In genomic region chr13:37993704-37994404, GRCm38 (mm10) we compare ENCODE assay signal across 8 mouse cellular contexts. TPM values are rescaled to one million over a fixed set of nuclear protein-coding genes. Genes with fewer than 3 reads are reported as not detected.
DNase-seq lines count a peak whose midpoint lies in the region; ATAC-seq lines count a peak whose summit lies in the region.

TSS of gene Ssr1 (minus strand) at chr13:37994217.

- peak within 1 kb of the TSS; percentile 90 for H3K4me3 ChIP-seq in forebrain, embryonic 14.5 days (ENCODE audit: low read depth, low read length)
- H3K4me3 ChIP-seq in neural tube, embryonic 15.5 days (replicated peaks), result peak within 1 kb of the TSS; percentile 98

- peak within 1 kb of the TSS; percentile 75 for H3K4me2 ChIP-seq in forebrain, embryonic 14.5 days (ENCODE audit: low read length)
- H3K4me2 ChIP-seq in neural tube, embryonic 15.5 days, result peak within 1 kb of the TSS; percentile 70

- ATAC-seq in forebrain, embryonic 14.5 days, result peak; percentile 99
- peak; percentile 99 for ATAC-seq in neural tube, embryonic 15.5 days (ENCODE audit: low FRiP score)

- peak; percentile 87 for DNase-seq in ES-CJ7 (ENCODE audit: low read depth, low spot score)
- peak; percentile 97 for DNase-seq in cerebellum, adult 11 months
- peak; percentile 98 for DNase-seq in forebrain, embryonic 14.5 days (ENCODE audit: low spot score)
- DNase-seq in heart, postnatal 14 days, result peak; percentile 98
- peak; percentile 97 for DNase-seq in layer of hippocampus, adult 11-12 months (ENCODE audit: low spot score)
- peak; percentile 93 to 96 for DNase-seq in lung, adult 18-20 months
- peak; percentile 95 for DNase-seq in testis, postnatal 14 days (ENCODE audit: low spot score)

- peak within 1 kb of the TSS; percentile 94 for H3K9ac ChIP-seq in forebrain, embryonic 14.5 days (ENCODE audit: low read length)
- H3K9ac ChIP-seq in neural tube, embryonic 15.5 days (replicated peaks), result peak within 1 kb of the TSS; percentile 92

- intact Hi-C loops in heart, postnatal 14 days (cut with DNase I), result loop anchor here (2.0 kb wide), 1 partner anchor 43 kb away; the partner anchor contains the start of genes Cage1 and Riok1

- peak within 1 kb of the TSS; percentile 88 for H3K27ac ChIP-seq in forebrain, embryonic 14.5 days (ENCODE audit: low read depth, low read length)
- H3K27ac ChIP-seq in neural tube, embryonic 15.5 days (replicated peaks), result peak within 1 kb of the TSS; percentile 94

- H3K4me1 ChIP-seq in forebrain, embryonic 14.5 days (ENCODE audit: control insufficient read depth, insufficient read depth, low read length), result peaks cover 6% of the 10 kb centered on the region; the same call in 1 of the 2 replicates
- peaks cover 14% of the 10 kb centered on the region for H3K4me1 ChIP-seq in neural tube, embryonic 15.5 days

- H3K9me3 ChIP-seq in forebrain, embryonic 14.5 days (replicated peaks; ENCODE audit: control insufficient read depth, low read length), result no peaks in the 10 kb centered on the region
- H3K9me3 ChIP-seq in neural tube, embryonic 15.5 days (replicated peaks), result no peaks in the 10 kb centered on the region

- under 1% methylated on average over 71 of the region's 89 CpGs for WGBS in forebrain, embryonic 14.5 days
- under 1% methylated on average over 85 of the region's 89 CpGs for WGBS in neural tube, embryonic 15.5 days

- no peaks in the 10 kb centered on the region for H3K27me3 ChIP-seq in forebrain, embryonic 14.5 days (replicated peaks; ENCODE audit: control insufficient read depth, insufficient read depth, low read length)
- no peaks in the 10 kb centered on the region for H3K27me3 ChIP-seq in neural tube, embryonic 15.5 days (replicated peaks)

- peaks cover 29% of the 10 kb centered on the region for H3K36me3 ChIP-seq in forebrain, embryonic 14.5 days (ENCODE audit: control insufficient read depth, insufficient read depth, low read length)
- peaks cover 24% of the 10 kb centered on the region for H3K36me3 ChIP-seq in neural tube, embryonic 15.5 days

RNA-seq across cellular contexts. Expression of gene Ssr1, which starts in this region (rescaled TPM):
- polyA plus RNA-seq in forebrain, embryonic 14.5 days (2014; fragmentation: Nextera tagmentation; extraction: Ambion mirVana), result 64.9 and 75.8 TPM in 2 replicates
- 10 to 100 TPM; 46.5 to 52.1 TPM for total RNA-seq in heart, postnatal 14 days (2021)
- 64.5 and 67.1 TPM in 2 replicates for polyA plus RNA-seq in neural tube, embryonic 15.5 days (2015; fragmentation: Nextera tagmentation; extraction: Ambion mirVana)

Comparison
In these comparisons a context has a peak if more than half of its experiments do, and no peak if none do; other contexts are left out.
1. Peak in every context shown above with its lines: DNase-seq, ATAC-seq, H3K4me3 ChIP-seq and H3K27ac ChIP-seq.